Mouse (Mus musculus): ENCODE measurements at regions not wholly inside any gene's neighbourhood (a gene's known extent, or its start where the extent isn't known, plus 50 kb on each side); places are given as distances from the start of the nearest gene placed in this dataset.
"Not testable (repeated sequence)": the region's sequence is repeated elsewhere in the genome, so short reads cannot be mapped to it uniquely, and the experiment has no call there.

- ATAC-seq (replicated peaks; ENCODE audit: insufficient number of reproducible peaks, low FRiP score, low TSS enrichment) = no peak
- no peak overlapping the region for H3K27ac ChIP-seq (ENCODE audit: low read depth, low read length)
- no peak overlapping the region for H3K4me3 ChIP-seq (ENCODE audit: low read depth, low read length)
- no peak overlapping the region for H3K4me2 ChIP-seq
- no peaks in the 10 kb centered on the region for H3K27me3 ChIP-seq (ENCODE audit: control insufficient read depth, insufficient read depth, low read length)
- H3K9ac ChIP-seq (ENCODE audit: low read depth, low read length) = no peak overlapping the region
- whole genome bisulfite sequencing (ENCODE audit: insufficient replicate concordance) = 56% methylated on average over 3 of the region's 3 CpGs
- H3K9me3 ChIP-seq (replicated peaks; ENCODE audit: control insufficient read depth, low read length) = no peaks in the 10 kb centered on the region
- H3K36me3 ChIP-seq (ENCODE audit: control insufficient read depth, insufficient read depth, low read length) = no peaks in the 10 kb centered on the region
- no peaks in the 10 kb centered on the region for H3K4me1 ChIP-seq (ENCODE audit: control insufficient read depth, insufficient read depth, low read length)
Measured at GRCm38 (mm10) chr14:68762916-68763315, 531.2 kb downstream of the Synb start.

DNA sequence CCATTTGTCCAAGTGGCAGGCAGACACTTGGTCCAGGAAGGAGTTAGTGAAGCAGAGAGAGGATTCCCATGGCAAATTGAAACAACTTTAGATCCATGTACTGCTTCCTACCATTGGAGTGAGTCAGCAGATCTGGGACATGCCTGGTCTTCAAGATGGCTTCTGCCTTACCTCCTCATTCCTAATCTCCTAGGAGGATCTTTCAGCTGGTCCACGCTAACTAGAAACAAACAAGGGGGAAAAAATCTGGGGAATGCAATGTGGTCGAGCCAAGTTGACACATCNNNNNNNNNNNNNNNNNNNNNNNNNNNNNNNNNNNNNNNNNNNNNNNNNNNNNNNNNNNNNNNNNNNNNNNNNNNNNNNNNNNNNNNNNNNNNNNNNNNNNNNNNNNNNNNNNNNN, 549.4 kb downstream of the Synb start:
- Histone ChIP-seq H3K4me1 (ENCODE audit: control insufficient read depth, insufficient read depth, low read length) (no peaks in the 10 kb centered on the region), H3K4me3 (ENCODE audit: low read depth, low read length) (no peak overlapping the region), H3K27ac (ENCODE audit: low read depth, low read length) (no peak overlapping the region), H3K4me2 (no peak overlapping the region), H3K36me3 (ENCODE audit: control insufficient read depth, insufficient read depth, low read length) (no peaks in the 10 kb centered on the region), H3K9ac (ENCODE audit: low read depth, low read length) (no peak overlapping the region), H3K27me3 (ENCODE audit: control insufficient read depth, insufficient read depth, low read length) (no peaks in the 10 kb centered on the region), H3K9me3 (replicated peaks; ENCODE audit: control insufficient read depth, low read length) (no peaks in the 10 kb centered on the region)
- no peak for ATAC-seq (replicated peaks; ENCODE audit: insufficient number of reproducible peaks, low FRiP score, low TSS enrichment)
- WGBS (ENCODE audit: insufficient replicate concordance) = 47% methylated on average over 2 of the region's 2 CpGs

DNA sequence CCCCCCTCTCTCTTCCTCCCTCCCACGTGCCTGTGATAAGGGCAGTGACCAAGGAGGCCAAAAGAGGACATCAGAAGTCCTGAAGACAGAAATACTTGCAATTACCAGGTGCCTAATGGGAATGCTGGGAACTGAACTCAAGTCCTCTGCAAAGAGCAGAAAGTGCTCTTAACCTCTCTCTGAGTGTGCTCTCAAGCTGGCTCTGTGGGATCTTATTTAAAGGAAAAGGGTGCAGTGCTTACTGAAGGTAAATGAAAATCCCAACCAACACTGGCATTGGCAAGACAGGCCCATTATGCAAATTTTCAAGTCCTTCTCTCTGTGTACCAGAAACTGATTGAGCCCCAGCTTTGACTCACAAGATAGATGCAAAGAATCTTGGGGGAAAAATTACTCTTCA, 555.6 kb downstream of the Synb start:
- Histone ChIP-seq H3K4me3 (ENCODE audit: low read depth, low read length) (no peak overlapping the region), H3K4me1 (ENCODE audit: control insufficient read depth, insufficient read depth, low read length) (no peaks in the 10 kb centered on the region), H3K9ac (ENCODE audit: low read depth, low read length) (no peak overlapping the region), H3K27ac (ENCODE audit: low read depth, low read length) (no peak overlapping the region), H3K9me3 (replicated peaks; ENCODE audit: control insufficient read depth, low read length) (no peaks in the 10 kb centered on the region), H3K27me3 (ENCODE audit: control insufficient read depth, insufficient read depth, low read length) (no peaks in the 10 kb centered on the region), H3K4me2 (no peak overlapping the region), H3K36me3 (ENCODE audit: control insufficient read depth, insufficient read depth, low read length) (no peaks in the 10 kb centered on the region)
- no CpG with 5 or more reads among the region's 1 CpGs for WGBS (ENCODE audit: insufficient replicate concordance)
- ATAC-seq (replicated peaks; ENCODE audit: insufficient number of reproducible peaks, low FRiP score, low TSS enrichment) = no peak

GRCm38 (mm10) chr14:68735756-68736155, 558.3 kb downstream of the Synb start:
- WGBS (ENCODE audit: insufficient replicate concordance) = 45% methylated on average over 2 of the region's 2 CpGs

DNA sequence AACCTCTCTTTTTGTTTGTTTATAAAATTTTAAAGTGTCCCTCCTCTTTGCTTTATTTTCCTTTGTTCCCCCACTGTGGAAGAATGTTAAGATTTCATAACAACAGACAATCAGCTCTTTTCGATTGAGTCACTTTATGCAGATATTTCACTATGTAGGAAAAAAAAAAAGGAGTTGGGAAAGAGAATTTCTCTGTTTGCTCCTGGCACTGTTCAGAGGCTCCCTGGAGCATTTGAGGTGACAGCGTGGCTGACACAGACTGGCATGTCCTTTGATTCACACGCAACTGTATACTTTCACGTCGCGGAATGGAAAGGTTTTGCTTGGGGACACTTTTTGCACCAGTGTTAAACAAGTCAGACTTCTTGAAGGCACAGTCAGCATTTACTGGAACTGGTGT, 572.9 kb downstream of the Synb start:
- Histone ChIP-seq H3K9me3 (replicated peaks; ENCODE audit: control insufficient read depth, low read length) (no peaks in the 10 kb centered on the region), H3K4me3 (ENCODE audit: low read depth, low read length) (no peak overlapping the region), H3K4me2 (no peak overlapping the region), H3K27me3 (ENCODE audit: control insufficient read depth, insufficient read depth, low read length) (no peaks in the 10 kb centered on the region), H3K4me1 (ENCODE audit: control insufficient read depth, insufficient read depth, low read length) (no peaks in the 10 kb centered on the region; the same call in 1 of the 2 replicates), H3K36me3 (ENCODE audit: control insufficient read depth, insufficient read depth, low read length) (no peaks in the 10 kb centered on the region), H3K9ac (ENCODE audit: low read depth, low read length) (no peak overlapping the region), H3K27ac (ENCODE audit: low read depth, low read length) (no peak overlapping the region)
- ATAC-seq (replicated peaks; ENCODE audit: insufficient number of reproducible peaks, low FRiP score, low TSS enrichment) = no peak
- WGBS (ENCODE audit: insufficient replicate concordance) = 61% methylated on average over 6 of the region's 6 CpGs

More at GRCm38 (mm10) chr14:68735756-68736155, 558.3 kb downstream of the Synb start:
- H3K27ac ChIP-seq (ENCODE audit: low read depth, low read length); H3K36me3 ChIP-seq (ENCODE audit: control insufficient read depth, insufficient read depth, low read length); H3K4me1 ChIP-seq (ENCODE audit: control insufficient read depth, insufficient read depth, low read length); H3K27me3 ChIP-seq (ENCODE audit: control insufficient read depth, insufficient read depth, low read length); H3K9me3 ChIP-seq (replicated peaks; ENCODE audit: control insufficient read depth, low read length); H3K4me3 ChIP-seq (ENCODE audit: low read depth, low read length); H3K4me2 ChIP-seq; H3K9ac ChIP-seq (ENCODE audit: low read depth, low read length); ATAC-seq (replicated peaks; ENCODE audit: insufficient number of reproducible peaks, low FRiP score, low TSS enrichment): not testable (repeated sequence)

DNA sequence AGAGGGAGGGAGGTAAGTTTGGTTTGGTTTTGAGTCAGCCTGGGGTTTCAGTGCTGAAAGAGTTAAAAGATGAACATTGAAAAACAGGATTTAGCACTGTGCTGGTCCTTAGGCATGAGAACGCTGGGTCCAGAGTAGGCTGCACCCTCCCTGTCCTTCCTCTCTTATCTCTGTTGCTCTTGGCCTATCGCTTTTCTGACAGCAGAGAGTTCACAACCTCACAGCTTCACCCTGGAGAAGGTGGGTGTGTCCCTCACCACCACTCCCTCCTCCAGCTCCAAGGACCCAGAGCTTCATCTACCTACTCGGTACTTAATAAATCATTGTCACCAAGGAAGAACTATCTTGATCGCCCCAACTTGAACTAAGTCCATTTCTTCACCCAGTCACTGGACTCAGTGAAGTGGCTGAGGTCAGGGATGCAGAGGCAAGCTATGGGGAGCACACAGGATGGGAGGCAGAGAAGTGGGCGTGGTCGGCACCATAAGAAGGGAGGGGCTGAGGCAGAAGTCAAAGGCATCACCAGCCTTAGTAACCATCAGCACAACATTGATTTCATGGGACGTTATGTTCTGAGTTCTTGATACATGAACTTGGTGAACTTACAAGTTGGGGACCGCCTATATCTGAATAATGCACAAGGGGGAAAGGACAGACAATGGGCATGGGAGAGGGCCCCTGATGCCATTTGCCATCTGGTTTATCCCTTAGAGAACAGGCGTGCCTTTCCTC, 574.5 kb downstream of the Synb start:
- H3K27ac ChIP-seq (ENCODE audit: low read depth, low read length) = no peak overlapping the region
- no peak overlapping the region for H3K9ac ChIP-seq (ENCODE audit: low read depth, low read length)
- WGBS (ENCODE audit: insufficient replicate concordance) = 62% methylated on average over 9 of the region's 9 CpGs
- no peak overlapping the region for H3K4me3 ChIP-seq (ENCODE audit: low read depth, low read length)
- no peak overlapping the region for H3K4me2 ChIP-seq
- H3K9me3 ChIP-seq (replicated peaks; ENCODE audit: control insufficient read depth, low read length) = no peaks in the 10 kb centered on the region
- ATAC-seq (replicated peaks; ENCODE audit: insufficient number of reproducible peaks, low FRiP score, low TSS enrichment) = no peak
- no peaks in the 10 kb centered on the region; the same call in 1 of the 2 replicates for H3K4me1 ChIP-seq (ENCODE audit: control insufficient read depth, insufficient read depth, low read length)
- no peaks in the 10 kb centered on the region for H3K36me3 ChIP-seq (ENCODE audit: control insufficient read depth, insufficient read depth, low read length)
- H3K27me3 ChIP-seq (ENCODE audit: control insufficient read depth, insufficient read depth, low read length) = no peaks in the 10 kb centered on the region

GRCm38 (mm10) chr14:68718846-68719245, 575.3 kb downstream of the Synb start:
- H3K4me1 ChIP-seq (ENCODE audit: control insufficient read depth, insufficient read depth, low read length) = no peaks in the 10 kb centered on the region; the same call in 1 of the 2 replicates
- H3K27me3 ChIP-seq (ENCODE audit: control insufficient read depth, insufficient read depth, low read length) = no peaks in the 10 kb centered on the region
- ATAC-seq (replicated peaks; ENCODE audit: insufficient number of reproducible peaks, low FRiP score, low TSS enrichment) = no peak
- no peak overlapping the region for H3K4me3 ChIP-seq (ENCODE audit: low read depth, low read length)
- no peaks in the 10 kb centered on the region for H3K9me3 ChIP-seq (replicated peaks; ENCODE audit: control insufficient read depth, low read length)
- no peak overlapping the region for H3K4me2 ChIP-seq
- WGBS (ENCODE audit: insufficient replicate concordance) = 73% methylated on average over 6 of the region's 6 CpGs
- H3K36me3 ChIP-seq (ENCODE audit: control insufficient read depth, insufficient read depth, low read length) = no peaks in the 10 kb centered on the region
- no peak overlapping the region for H3K9ac ChIP-seq (ENCODE audit: low read depth, low read length)
- H3K27ac ChIP-seq (ENCODE audit: low read depth, low read length) = no peak overlapping the region
